Mouse (Mus musculus): ENCODE measurements around the gene Prrt2.

Prrt2 gene

GRCm38 (mm10) chr7:127020901-127021562, at the start of gene Prrt2, which contains the start of gene Gm42742:
Gene Prrt2, minus strand, starts transcription at chr7:127021211.
Gene Gm42742, minus strand, starts transcription at chr7:127021097.
- peak; percentile 42 to 74 for DNase-seq (ENCODE audit: low spot score in 2 of 2)

- DNase-seq (ENCODE audit: low spot score in 2 of 2), result no peak
These were observed 45.3 kb upstream of the Prrt2 start for GRCm38 (mm10) chr7:127066317-127066716.

- no peak for DNase-seq (ENCODE audit: low spot score in 2 of 2)
These were observed 44.5 kb upstream of the Prrt2 start for GRCm38 (mm10) chr7:127065538-127065937.

GRCm38 (mm10) chr7:127055026-127055585, 34.1 kb upstream of the Prrt2 start:
- DNase-seq (ENCODE audit: low spot score in 2 of 2), result no peak

- peak; percentile 93 to 96 for DNase-seq (ENCODE audit: low spot score in 2 of 2)
These were observed 21.1 kb upstream of the Prrt2 start, which contains the start of gene Kif22 for GRCm38 (mm10) chr7:127041851-127042672. Gene Kif22, minus strand, starts transcription at chr7:127042471.

- DNase-seq (ENCODE audit: low spot score in 2 of 2), result no peak
These were observed 10.2 kb upstream of the Prrt2 start for GRCm38 (mm10) chr7:127031244-127031643.

GRCm38 (mm10) chr7:127030172-127030571, 9.2 kb upstream of the Prrt2 start:
- DNase-seq (ENCODE audit: low spot score in 2 of 2), result no peak

GRCm38 (mm10) chr7:127027885-127028284, 6.9 kb upstream of the Prrt2 start:
- DNase-seq (ENCODE audit: low spot score in 2 of 2), result no peak

GRCm38 (mm10) chr7:127026984-127027726, 6.1 kb upstream of the Prrt2 start, which contains the start of gene Maz:
Gene Maz, minus strand, starts transcription at chr7:127027037.
- DNase-seq (ENCODE audit: low spot score in 2 of 2), result peak; percentile 99

- peak; percentile 82 to 94 for DNase-seq (ENCODE audit: low spot score in 2 of 2)
These were observed 5.6 kb upstream of the Prrt2 start for GRCm38 (mm10) chr7:127026616-127026983.

GRCm38 (mm10) chr7:127026161-127026600, 5.2 kb upstream of the Prrt2 start:
- peak; percentile 75 to 88 for DNase-seq (ENCODE audit: low spot score in 2 of 2)

GRCm38 (mm10) chr7:127025556-127026160, 4.6 kb upstream of the Prrt2 start:
- peak; percentile 63 to 89 for DNase-seq (ENCODE audit: low spot score in 2 of 2)

GRCm38 (mm10) chr7:127024755-127025555, 3.9 kb upstream of the Prrt2 start:
- DNase-seq (ENCODE audit: low spot score in 2 of 2), result peak in 1 of 2 experiments; percentile 79

- DNase-seq (ENCODE audit: low spot score in 2 of 2), result peak in 1 of 2 experiments; percentile 72
These were observed 3.1 kb upstream of the Prrt2 start for GRCm38 (mm10) chr7:127023896-127024690.

GRCm38 (mm10) chr7:127023272-127023691, 2.3 kb upstream of the Prrt2 start:
- DNase-seq (ENCODE audit: low spot score in 2 of 2), result peak in 1 of 2 experiments; percentile 70

- DNase-seq (ENCODE audit: low spot score in 2 of 2), result peak in 1 of 2 experiments; percentile 63
These were observed 1.7 kb upstream of the Prrt2 start for GRCm38 (mm10) chr7:127022528-127023271.

GRCm38 (mm10) chr7:127021563-127022527, 834 bp upstream of the Prrt2 start:
- peak in 1 of 2 experiments; percentile 69 for DNase-seq (ENCODE audit: low spot score in 2 of 2)
